Mouse (Mus musculus): Measurements from ENCODE around the gene Ice2.

GRCm38 (mm10) chr9:69362766-69363165 lies 34.9 kb upstream of the Ice2 start:
- TF ChIP-seq CTCF (IDR thresholded peaks at IDR 0.05; ENCODE audit: borderline replicate concordance, insufficient read depth, low read depth, low read length) = peak; percentile 8; the same call in 1 of the 2 replicates
- no peak for TF ChIP-seq POLR2A (IDR thresholded peaks at IDR 0.05; ENCODE audit: borderline replicate concordance, insufficient read depth, low read length)
